Mouse (Mus musculus) intestine, embryonic 16.5 days (tissue): Measurements from ENCODE around the gene Rgs6. TPM values are rescaled to one million over a fixed set of nuclear protein-coding genes. Genes with fewer than 3 reads are reported as not detected.

Source experiments
- ATAC-seq: fragments of 200-750 bp; cut with Nextera tagmentation; 2 replicates; pipeline ENCODE4 v1.8.0; 2017; ENCODE audit warnings: moderate TSS enrichment, moderate library complexity
- H3K27ac ChIP-seq: fragments of 300-500 bp; sonication (generic); 2 replicates; pipeline ENCODE4 v1.5.1; 2014; ENCODE audit warnings: mild to moderate bottlenecking, low read length
- H3K27me3 ChIP-seq: fragments of 300-500 bp; sonication (generic); replicated peaks from 2 replicates; pipeline ENCODE4 v1.6.1; 2014; ENCODE audit warnings: low read length, control low read depth, mixed read lengths; ENCODE audit not compliant: control insufficient read depth, insufficient read depth
- H3K36me3 ChIP-seq: fragments of 300-500 bp; sonication (generic); 2 replicates; pipeline ENCODE4 v1.6.1; 2014; ENCODE audit warnings: low read length, control low read depth; ENCODE audit not compliant: control insufficient read depth, insufficient read depth
- H3K4me1 ChIP-seq: fragments of 300-500 bp; sonication (generic); 2 replicates; pipeline ENCODE4 v1.6.1; 2014; ENCODE audit warnings: low read length, control low read depth, mixed read lengths; ENCODE audit not compliant: control insufficient read depth, insufficient read depth
- H3K4me2 ChIP-seq: fragments of 300-500 bp; sonication (generic); 2 replicates; pipeline ENCODE4 v1.6.1; 2014; ENCODE audit warnings: low read depth, low read length, control low read depth
- H3K4me3 ChIP-seq: fragments of 300-500 bp; sonication (generic); 2 replicates; pipeline ENCODE4 v1.5.1; 2014; ENCODE audit warnings: mild to moderate bottlenecking, low read length
- H3K9ac ChIP-seq: fragments of 300-500 bp; sonication (generic); 2 replicates; pipeline ENCODE4 v1.6.1; 2014; ENCODE audit warnings: low read depth, low read length
- H3K9me3 ChIP-seq: fragments of 300-500 bp; sonication (generic); 2 replicates; pipeline ENCODE4 v1.6.1; 2016; ENCODE audit warnings: low read length, control low read depth; ENCODE audit not compliant: control insufficient read depth
- WGBS: fragments of 180-500 bp; shearing (Covaris S2); extraction: QIAGEN DNeasy Blood & Tissue Kit; methylation state at CpG from one replicate; pipeline ENCODE4 v1.1.7; 2014; 5-methylcytosine and 5-hydroxymethylcytosine counted together
- polyA plus RNA-seq: library from polyadenylated mRNA; unstranded; fragments of >200 nt; fragmentation: Nextera tagmentation; extraction: Ambion mirVana; gene quantifications from 2 replicates; pipeline ENCODE4 v1.2.1, GENCODE M21; 2015

Gene Rgs6
- polyA plus RNA-seq, 1 experiment from 2014 or later, result 0.82 TPM

DNA sequence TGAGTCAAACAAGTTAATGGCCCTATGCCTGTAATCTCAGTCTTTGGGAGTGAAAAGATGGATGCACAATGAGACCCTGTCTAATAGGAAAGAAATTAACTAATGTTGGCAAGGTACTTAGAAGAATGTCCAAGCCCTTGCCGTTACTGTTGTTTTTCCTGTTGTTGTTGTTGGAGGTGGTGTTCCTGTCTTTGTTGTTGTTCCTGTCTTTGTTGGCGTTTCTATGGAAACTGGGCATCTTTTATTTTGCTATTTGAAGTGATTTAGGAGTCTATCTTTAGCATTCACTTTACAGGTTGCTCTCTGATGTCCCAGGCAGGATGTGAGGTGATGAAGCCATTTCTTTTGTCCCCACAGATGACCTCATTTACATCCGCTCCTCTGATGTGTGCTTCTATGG is 180.6 kb downstream of the Rgs6 start:
- no peak for ATAC-seq
- H3K4me1 ChIP-seq, result no peaks in the 10 kb centered on the region
- no peak overlapping the region for H3K27ac ChIP-seq
- WGBS, result 85% methylated on average over 3 of the region's 3 CpGs
- H3K9ac ChIP-seq, result no peak overlapping the region
- no peaks in the 10 kb centered on the region for H3K36me3 ChIP-seq
- H3K27me3 ChIP-seq, result no peaks in the 10 kb centered on the region
- H3K4me2 ChIP-seq, result no peak overlapping the region
- no peaks in the 10 kb centered on the region for H3K9me3 ChIP-seq
- no peak overlapping the region for H3K4me3 ChIP-seq

DNA sequence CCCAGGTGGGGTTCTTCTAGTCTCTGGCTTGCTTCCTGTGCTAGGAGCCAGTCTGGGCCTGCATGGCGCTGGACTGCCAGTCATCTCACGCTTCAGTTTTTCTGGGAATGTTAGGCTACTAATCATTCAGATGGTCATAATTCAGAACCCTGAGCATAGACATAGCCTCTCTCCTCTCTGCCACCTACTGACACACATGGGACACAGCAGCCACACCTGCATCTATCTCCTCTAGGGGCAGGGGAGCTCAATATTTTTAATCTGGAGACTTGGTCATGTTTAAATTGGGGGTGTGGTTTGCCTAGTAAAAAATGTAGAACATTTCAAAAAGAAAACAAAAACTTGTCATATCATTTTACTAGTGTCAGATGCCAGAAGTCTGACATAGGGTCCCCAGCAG is 184.1 kb downstream of the Rgs6 start:
- Histone ChIP-seq H3K27ac (no peak overlapping the region), H3K27me3 (no peaks in the 10 kb centered on the region), H3K4me1 (no peaks in the 10 kb centered on the region), H3K4me2 (no peak overlapping the region), H3K4me3 (no peak overlapping the region), H3K36me3 (no peaks in the 10 kb centered on the region), H3K9ac (no peak overlapping the region), H3K9me3 (no peaks in the 10 kb centered on the region)
- ATAC-seq, result no peak
- 95% methylated on average over 2 of the region's 2 CpGs for WGBS

DNA sequence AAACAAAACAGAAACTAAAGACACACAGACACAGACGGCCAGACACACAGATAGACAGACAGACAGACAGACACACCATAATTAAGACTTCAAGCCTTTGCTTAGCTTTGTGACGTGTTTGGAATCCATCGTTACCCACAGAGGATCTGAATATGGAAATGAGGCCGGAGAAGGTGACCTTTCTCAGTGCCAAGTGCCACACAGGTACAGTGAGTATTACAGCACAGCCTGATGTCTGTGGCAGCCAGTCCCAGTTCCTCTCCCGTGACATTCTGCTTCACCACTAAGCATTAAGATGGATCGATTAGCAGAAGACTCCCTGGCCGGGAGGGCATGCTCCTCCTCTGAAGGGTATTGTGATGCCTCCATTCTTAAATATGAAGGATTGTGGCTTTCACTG is 186.5 kb downstream of the Rgs6 start:
- H3K4me2 ChIP-seq, result no peak overlapping the region
- ATAC-seq, result no peak
- no peaks in the 10 kb centered on the region for H3K4me1 ChIP-seq
- H3K9ac ChIP-seq, result no peak overlapping the region
- WGBS, result 84% methylated on average over 7 of the region's 7 CpGs
- H3K27ac ChIP-seq, result no peak overlapping the region
- no peak overlapping the region for H3K4me3 ChIP-seq
- H3K27me3 ChIP-seq, result no peaks in the 10 kb centered on the region
- H3K9me3 ChIP-seq, result no peaks in the 10 kb centered on the region
- no peaks in the 10 kb centered on the region for H3K36me3 ChIP-seq

DNA sequence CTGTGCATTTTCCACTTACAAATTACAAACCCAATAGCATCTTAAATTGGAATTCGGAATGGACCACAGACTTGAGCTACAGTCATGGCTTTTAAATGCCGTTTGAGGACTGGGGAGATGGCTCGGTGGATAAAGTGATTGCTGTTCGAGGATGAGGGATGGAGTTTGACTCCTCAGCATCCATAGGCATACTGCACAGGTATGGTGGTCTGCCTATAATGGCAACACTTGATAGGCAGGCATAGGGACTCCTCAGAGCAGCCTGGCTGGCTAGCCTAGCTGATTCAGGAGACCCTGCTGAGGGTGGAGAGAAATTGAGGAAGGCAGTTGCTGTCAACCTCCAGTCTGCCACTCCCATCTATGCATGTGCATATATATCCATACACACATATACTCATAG is 188.6 kb downstream of the Rgs6 start:
- WGBS, result 84% methylated on average over 4 of the region's 4 CpGs
- no peak overlapping the region for H3K4me3 ChIP-seq
- H3K36me3 ChIP-seq, result no peaks in the 10 kb centered on the region
- no peak overlapping the region for H3K4me2 ChIP-seq
- H3K9ac ChIP-seq, result no peak overlapping the region
- no peaks in the 10 kb centered on the region for H3K27me3 ChIP-seq
- H3K4me1 ChIP-seq, result no peaks in the 10 kb centered on the region
- no peak for ATAC-seq
- H3K9me3 ChIP-seq, result no peaks in the 10 kb centered on the region
- H3K27ac ChIP-seq, result no peak overlapping the region

DNA sequence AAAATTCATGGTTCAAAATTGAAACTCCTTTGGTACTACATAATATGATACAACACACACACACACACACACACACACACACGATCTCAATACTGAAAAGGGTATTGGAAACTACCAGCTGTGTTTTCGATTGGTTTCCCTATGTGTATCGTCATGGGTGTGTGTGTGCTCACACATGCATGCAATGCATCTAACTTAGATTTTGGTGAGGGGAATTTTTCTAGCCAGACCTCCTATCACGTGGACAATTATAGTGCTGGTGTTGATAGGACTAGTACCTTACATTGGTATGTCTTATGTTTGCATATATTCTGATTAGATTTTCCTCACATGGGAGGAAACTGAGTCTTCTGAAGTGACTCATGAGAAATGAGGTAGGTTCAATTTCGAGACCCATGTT is 192.8 kb downstream of the Rgs6 start:
- 88% methylated on average over 5 of the region's 5 CpGs for WGBS
- no peak for ATAC-seq
- H3K4me1 ChIP-seq, result no peaks in the 10 kb centered on the region

DNA sequence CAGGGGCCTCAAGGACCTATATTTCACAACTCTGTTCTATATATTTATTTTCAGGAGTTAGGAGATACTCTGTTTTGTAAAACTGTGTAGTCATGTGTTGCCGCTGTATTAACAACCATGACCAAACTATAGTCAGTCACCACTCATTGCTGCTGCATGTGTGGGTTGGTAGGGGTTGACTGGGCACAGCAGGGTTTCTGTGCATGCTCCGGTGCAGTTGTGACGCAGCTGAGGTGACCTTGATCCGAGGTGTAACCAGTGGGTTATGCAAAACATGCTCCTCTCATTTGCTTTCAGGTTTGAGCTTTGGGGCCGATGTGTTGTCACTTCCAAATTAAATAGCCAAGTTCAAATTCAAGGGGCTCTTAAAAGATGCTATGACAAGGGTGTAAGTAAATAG is 193.3 kb downstream of the Rgs6 start:
- WGBS, result 77% methylated on average over 5 of the region's 5 CpGs
- Histone ChIP-seq H3K4me2 (no peak overlapping the region), H3K27ac (no peak overlapping the region), H3K4me1 (no peaks in the 10 kb centered on the region), H3K36me3 (no peaks in the 10 kb centered on the region), H3K4me3 (no peak overlapping the region), H3K9me3 (no peaks in the 10 kb centered on the region), H3K9ac (no peak overlapping the region), H3K27me3 (no peaks in the 10 kb centered on the region)
- ATAC-seq, result no peak

More for the DNA sequence above, 192.8 kb downstream of the Rgs6 start:
- no peaks in the 10 kb centered on the region for H3K36me3 ChIP-seq
- H3K9ac ChIP-seq, result no peak overlapping the region
- no peaks in the 10 kb centered on the region for H3K27me3 ChIP-seq
- no peaks in the 10 kb centered on the region for H3K9me3 ChIP-seq
- H3K27ac ChIP-seq, result no peak overlapping the region
- no peak overlapping the region for H3K4me2 ChIP-seq
- no peak overlapping the region for H3K4me3 ChIP-seq

DNA sequence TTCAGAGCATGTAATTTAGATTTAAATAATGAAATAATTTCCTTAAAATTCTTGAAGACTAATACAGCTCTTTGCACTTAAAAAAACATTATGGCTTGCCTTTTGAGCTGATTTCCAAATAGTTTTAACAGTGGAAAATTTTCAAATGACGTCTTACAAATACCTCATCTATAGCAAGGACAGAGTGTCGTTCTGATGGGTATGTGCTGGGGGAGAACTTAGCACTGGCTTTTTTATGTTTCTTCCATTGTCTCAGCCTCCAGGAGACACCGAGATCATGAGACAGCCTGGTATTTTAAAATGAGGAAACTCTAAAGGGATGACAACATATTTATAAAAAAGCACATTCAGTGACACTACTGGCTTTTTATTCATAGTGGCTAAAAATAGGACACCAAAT is 204.0 kb downstream of the Rgs6 start:
- Histone ChIP-seq H3K4me1 (no peaks in the 10 kb centered on the region), H3K27ac (no peak overlapping the region), H3K9me3 (no peaks in the 10 kb centered on the region), H3K4me2 (no peak overlapping the region), H3K27me3 (no peaks in the 10 kb centered on the region), H3K9ac (no peak overlapping the region), H3K4me3 (no peak overlapping the region), H3K36me3 (no peaks in the 10 kb centered on the region)
- no peak for ATAC-seq
- 72% methylated on average over 3 of the region's 3 CpGs for WGBS

DNA sequence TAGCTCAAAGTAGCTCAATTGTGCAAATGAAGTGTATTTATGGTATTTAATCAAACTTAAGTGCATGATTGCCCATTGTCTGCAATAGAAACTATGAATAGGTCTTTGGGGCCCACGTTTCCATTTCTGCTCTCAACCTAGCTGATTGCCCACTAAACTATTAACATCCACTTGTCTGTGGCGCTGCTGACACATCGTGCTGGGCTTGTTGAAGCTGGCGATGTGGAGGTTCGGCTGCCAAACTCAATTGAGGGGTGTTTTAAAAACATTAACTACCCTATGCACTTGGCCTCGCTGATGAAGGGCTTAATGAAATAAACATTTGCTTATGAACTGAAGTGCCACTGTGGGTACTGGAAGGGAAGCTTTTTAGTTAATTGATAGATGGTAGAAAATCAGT is 211.8 kb downstream of the Rgs6 start:
- no peaks in the 10 kb centered on the region for H3K9me3 ChIP-seq
- no peak for ATAC-seq
- no peak overlapping the region for H3K9ac ChIP-seq
- 77% methylated on average over 6 of the region's 6 CpGs for WGBS
- H3K4me2 ChIP-seq, result no peak overlapping the region
- H3K4me3 ChIP-seq, result no peak overlapping the region
- no peaks in the 10 kb centered on the region for H3K4me1 ChIP-seq
- no peaks in the 10 kb centered on the region for H3K36me3 ChIP-seq
- no peak overlapping the region for H3K27ac ChIP-seq
- no peaks in the 10 kb centered on the region for H3K27me3 ChIP-seq

DNA sequence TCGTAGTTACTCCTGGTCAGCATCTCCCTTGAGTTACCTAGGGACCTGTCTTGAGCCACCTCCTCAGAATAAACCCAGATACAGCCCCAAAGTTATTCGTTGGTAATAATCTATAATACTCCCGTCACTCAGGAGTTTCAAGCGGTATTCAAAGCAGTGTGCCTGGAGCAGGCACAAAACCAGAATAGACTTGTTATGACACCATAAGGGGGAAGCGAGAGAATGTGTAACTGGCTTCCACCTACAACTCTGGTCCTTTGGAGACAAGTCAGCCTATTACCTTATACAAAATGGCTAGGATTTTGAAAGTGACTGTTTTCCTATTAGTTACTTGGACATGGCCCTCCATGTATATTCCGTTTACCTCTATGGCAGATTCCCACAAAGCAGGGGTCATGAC is 213.6 kb downstream of the Rgs6 start:
- Histone ChIP-seq H3K9ac (no peak overlapping the region), H3K4me2 (no peak overlapping the region), H3K27ac (no peak overlapping the region), H3K4me1 (no peaks in the 10 kb centered on the region), H3K4me3 (no peak overlapping the region), H3K36me3 (no peaks in the 10 kb centered on the region), H3K9me3 (no peaks in the 10 kb centered on the region), H3K27me3 (no peaks in the 10 kb centered on the region)
- no peak for ATAC-seq
- 86% methylated on average over 6 of the region's 6 CpGs for WGBS

DNA sequence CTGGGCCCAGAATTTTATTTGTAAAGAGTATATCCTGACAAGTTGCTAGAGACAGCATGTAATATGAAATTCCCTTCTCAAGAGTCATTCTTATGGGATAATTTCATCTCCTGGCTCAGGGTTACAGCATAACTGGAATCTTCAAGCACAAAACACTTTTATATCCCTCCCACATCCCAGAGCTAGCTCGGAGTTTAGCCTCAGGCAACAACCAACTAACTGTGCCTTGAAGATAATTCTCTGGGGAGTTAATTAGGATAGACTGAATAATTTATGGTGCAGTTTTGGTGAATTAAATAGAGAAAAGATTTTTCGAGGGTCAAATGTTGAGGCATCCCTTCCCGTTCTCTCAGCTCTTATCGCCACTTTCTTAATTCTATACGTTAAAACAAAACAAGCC is 214.6 kb downstream of the Rgs6 start:
- WGBS, result 79% methylated on average over 5 of the region's 5 CpGs
- H3K27me3 ChIP-seq, result no peaks in the 10 kb centered on the region
- H3K4me3 ChIP-seq, result no peak overlapping the region
- H3K4me1 ChIP-seq, result no peaks in the 10 kb centered on the region
- no peak overlapping the region for H3K9ac ChIP-seq
- no peak for ATAC-seq
- H3K36me3 ChIP-seq, result no peaks in the 10 kb centered on the region
- H3K27ac ChIP-seq, result no peak overlapping the region
- H3K9me3 ChIP-seq, result no peaks in the 10 kb centered on the region
- H3K4me2 ChIP-seq, result no peak overlapping the region
